Mouse (Mus musculus) effector memory CD4-positive, alpha-beta T cell, adult 7 months (primary cell): ENCODE data around the gene Zfp607b. TPM values are rescaled to one million over a fixed set of nuclear protein-coding genes. Genes with fewer than 3 reads are reported as not detected.

Experiments
- polyA plus RNA-seq: library from polyadenylated mRNA; unstranded; fragments of 100-300 nt; shearing (Covaris generic); gene quantifications from one replicate; pipeline ENCODE4 v1.2.1, GENCODE M21; 2017

Gene Zfp607b
- 1.3 TPM for polyA plus RNA-seq

GRCm38 (mm10) chr7:27688815-27689612, at the start of gene Zfp607b:
TSS of gene Zfp607b (plus strand) at chr7:27689340.

DNA sequence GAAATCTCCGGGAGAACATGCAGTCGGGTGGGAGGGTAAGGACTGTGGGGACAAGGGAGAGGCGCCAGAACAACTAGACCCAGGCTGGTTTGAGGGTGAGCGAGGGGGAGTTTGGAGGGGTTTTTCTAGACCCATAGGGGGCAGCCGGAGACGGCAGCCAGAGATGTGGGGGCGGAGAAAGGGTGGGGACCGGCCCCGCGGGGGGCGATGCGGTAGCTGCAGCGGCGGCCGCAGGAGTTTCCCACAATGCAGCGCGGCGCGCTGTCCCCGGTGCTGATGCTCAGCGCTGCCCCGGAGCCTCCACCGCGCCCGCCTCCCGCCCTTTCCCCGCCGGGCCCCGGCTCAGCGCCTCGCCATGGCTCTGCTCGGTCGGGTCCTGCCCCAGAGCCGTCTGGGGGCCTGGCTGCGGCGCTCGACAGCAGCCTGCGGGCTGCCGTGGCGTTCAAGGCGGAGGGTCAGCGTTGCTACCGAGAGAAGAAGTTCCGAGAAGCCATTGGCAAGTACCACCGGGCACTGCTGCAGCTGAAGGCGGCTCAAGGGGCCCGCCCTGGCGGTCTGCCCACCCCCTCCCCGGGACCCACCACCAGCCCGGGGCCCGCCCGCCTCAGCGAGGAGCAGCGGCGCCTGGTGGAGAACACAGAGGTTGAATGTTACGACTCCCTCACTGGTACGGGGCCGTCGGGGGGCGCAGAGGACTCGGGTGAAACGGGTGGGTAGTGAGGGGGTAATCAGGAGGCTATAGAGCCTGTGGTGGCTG, 35.3 kb upstream of the Zfp607b start, which contains the start of gene Ttc9b:
Ttc9b (plus strand) TSS at position 235 of the 757 bp plus-strand sequence.

DNA sequence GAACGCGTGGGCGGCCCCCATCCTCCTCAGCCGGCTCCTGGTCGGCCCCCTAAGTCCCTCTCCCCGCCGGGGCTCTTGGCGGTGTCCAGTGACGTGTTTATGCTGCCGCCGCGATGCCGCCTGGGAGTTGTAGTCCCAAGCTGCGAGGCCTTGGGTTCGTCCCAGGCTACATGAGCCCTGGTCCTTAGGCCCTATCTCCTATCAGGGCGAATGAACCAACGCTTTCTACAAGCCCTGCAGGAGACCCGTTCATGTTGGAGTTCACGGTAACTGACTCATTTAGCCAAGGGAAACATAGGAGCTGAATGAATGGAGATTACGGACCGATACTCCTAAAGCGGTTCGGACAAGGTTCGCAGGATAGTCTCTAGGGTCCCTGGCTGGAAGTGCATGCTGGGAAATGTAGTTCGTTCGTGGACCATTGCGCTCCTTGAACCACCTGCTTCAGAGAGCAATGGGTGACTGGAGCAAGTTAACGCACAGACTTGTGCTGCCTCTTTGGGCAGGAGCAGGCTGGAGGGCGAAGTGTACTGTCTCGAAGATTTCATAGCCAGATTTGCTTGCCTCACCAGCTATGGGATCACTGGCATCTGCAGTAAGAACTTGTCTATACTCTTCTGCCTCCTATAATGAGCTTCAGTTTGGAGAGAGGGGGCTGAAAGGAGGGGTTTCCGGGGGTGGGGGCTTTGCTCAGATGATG, 14.5 kb upstream of the Zfp607b start, which contains the start of gene Map3k10:
Map3k10 (minus strand) TSS at position 77 of the 700 bp plus-strand sequence.

DNA sequence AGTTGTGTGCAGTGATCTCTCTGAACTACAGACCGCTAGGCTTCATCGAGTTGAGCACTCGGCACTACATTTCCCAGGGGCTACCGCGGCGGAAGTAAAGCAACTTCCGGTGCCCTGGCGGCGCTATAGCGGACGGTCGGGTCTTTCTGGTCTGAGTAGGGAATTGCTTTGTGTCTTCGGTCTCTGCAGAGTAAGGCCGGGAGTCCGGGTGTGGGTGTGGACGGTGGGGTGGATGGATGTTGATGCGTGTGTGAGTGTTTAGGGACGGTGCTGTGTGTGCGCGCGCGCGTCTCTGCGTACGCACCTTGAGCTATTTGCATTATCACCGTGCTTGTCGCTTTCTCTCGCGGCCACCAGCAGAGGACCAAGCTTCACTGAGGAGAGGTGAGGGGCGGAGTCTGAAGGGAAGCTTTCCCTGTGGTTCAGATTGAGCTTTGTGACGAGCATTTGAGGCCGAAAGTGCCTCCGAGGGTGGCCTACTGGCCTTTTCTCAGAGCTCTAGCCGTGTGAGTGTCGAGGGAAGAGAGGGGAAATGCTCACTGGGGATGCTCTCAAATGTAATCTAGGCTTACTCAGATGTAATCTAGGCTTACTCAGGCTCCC, 42.2 kb downstream of the Zfp607b start, which contains the start of gene Zfp60:
Zfp60 (plus strand) TSS at position 109 of the 603 bp plus-strand sequence.

Other genes with a start within 250 kb of the Zfp607b start
- 0.32 TPM for gene Sptbn4, start 241.7 kb upstream of the Zfp607b start, polyA plus RNA-seq
- gene Blvrb, start 241.4 kb upstream of the Zfp607b start, polyA plus RNA-seq = 6.3 TPM
- gene Sertad3, start 215.6 kb upstream of the Zfp607b start, polyA plus RNA-seq = 24.5 TPM
- 96.6 TPM for gene Sertad1, start 202.4 kb upstream of the Zfp607b start, polyA plus RNA-seq
- 0.71 TPM for gene Prx, start 190.0 kb upstream of the Zfp607b start, polyA plus RNA-seq
- gene Hipk4, start 166.1 kb upstream of the Zfp607b start, polyA plus RNA-seq = 0.21 TPM
- 197 TPM for gene Pld3, start 136.1 kb upstream of the Zfp607b start, polyA plus RNA-seq
- gene 2310022A10Rik, start 136.1 kb upstream of the Zfp607b start, polyA plus RNA-seq = 14.3 TPM
- 91.2 TPM for gene Akt2, start 97.8 kb upstream of the Zfp607b start, polyA plus RNA-seq
- gene Ttc9b, start 35.4 kb upstream of the Zfp607b start, polyA plus RNA-seq = not detected
- 12.3 TPM for gene Map3k10, start 14.7 kb upstream of the Zfp607b start, polyA plus RNA-seq
- 5.1 TPM for gene Zfp60, start 42.0 kb downstream of the Zfp607b start, polyA plus RNA-seq
- gene Zfp626, start 117.9 kb downstream of the Zfp607b start, polyA plus RNA-seq = 1.2 TPM
- 5.0 TPM for gene Zfp59, start 149.3 kb downstream of the Zfp607b start, polyA plus RNA-seq
- 7.8 TPM for gene Zfp607a, start 168.2 kb downstream of the Zfp607b start, polyA plus RNA-seq
- 3.7 TPM for gene Zfp974, start 240.1 kb downstream of the Zfp607b start, polyA plus RNA-seq